Mouse (Mus musculus) brown adipose tissue, adult 24 weeks (tissue): ENCODE data around the gene Derl2. TPM values are rescaled to one million over a fixed set of nuclear protein-coding genes. Genes with fewer than 3 reads are reported as not detected.

Experiments used
- H3K27ac ChIP-seq: fragments of 200-500 bp; replicated peaks from 2 replicates; pipeline ENCODE4 v1.5.1; 2012; ENCODE audit warnings: low read depth, mild to moderate bottlenecking, low read length
- H3K4me1 ChIP-seq: fragments of 200-500 bp; 2 replicates; pipeline ENCODE4 v1.6.1; 2012; ENCODE audit warnings: low read length, mixed read lengths; ENCODE audit not compliant: control insufficient read depth, insufficient read depth, insufficient read length
- H3K4me3 ChIP-seq: fragments of 200-500 bp; 2 replicates; pipeline ENCODE4 v1.5.1; 2012; ENCODE audit warnings: low read depth, mild to moderate bottlenecking, low read length, moderate library complexity; ENCODE audit not compliant: insufficient read depth
- polyA plus RNA-seq: library from polyadenylated mRNA; stranded (reverse); fragments of >200 nt; gene quantifications from 2 replicates; pipeline ENCODE4 v1.2.4, GENCODE M21; 2012; ENCODE audit not compliant: missing spikeins, insufficient read depth, insufficient read length

Gene Derl2
- polyA plus RNA-seq = 45.4 and 48.1 TPM in 2 replicates

DNA sequence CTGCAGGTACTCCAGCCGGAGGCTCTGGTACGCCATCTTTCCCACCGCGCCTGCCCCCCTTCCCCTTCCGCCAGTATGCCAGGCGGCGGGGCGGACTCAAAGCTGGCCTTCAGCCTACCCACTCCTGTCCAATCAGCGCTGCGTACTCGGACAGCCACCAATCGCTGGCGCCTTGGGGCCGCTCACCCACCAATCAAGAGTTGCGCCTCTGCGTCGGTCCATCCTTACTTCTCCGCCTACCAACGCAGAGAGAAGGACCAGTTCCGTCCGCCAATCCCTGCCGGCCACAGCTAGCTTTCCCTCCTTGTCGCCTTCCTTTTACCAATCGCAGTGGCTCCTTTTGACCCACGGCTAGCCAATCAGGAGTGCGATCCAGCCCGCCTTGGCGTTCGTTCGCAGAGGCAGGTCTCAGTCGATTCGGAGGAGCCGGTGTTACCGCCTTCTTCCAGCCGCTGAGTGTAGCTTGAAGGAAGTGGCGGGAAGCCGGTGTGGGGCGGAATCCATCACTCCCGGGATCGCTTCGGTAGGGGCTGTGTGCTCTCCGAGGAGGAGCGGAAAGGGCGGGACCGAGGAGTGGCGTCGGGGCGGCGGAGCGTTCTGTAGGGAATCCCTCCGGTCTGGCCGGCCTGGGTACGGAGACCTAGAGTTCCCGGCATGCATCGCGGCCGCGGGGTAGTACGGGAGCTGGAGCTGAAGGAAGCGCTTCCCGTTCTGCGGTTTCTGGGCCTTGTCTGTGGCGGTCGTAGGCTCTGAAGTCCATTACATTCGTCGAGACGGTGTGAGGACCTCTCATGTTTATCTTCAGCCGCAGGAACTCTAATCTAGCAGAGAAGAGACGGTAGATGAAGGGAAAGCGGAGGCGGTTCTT is at the start of gene Derl2, which contains the start of gene Mis12:
Gene Derl2, minus strand, starts transcription at position 641 of the 868 bp plus-strand sequence.
Gene Mis12, plus strand, starts transcription at position 411 of the 868 bp plus-strand sequence.
- Histone ChIP-seq H3K4me1 (0 out of 2 replicates have a peak, but pooled peaks cover 3% of the 10 kb centered on the region), H3K27ac (peak within 1 kb of the TSS; percentile 81), H3K4me3 (peak within 1 kb of the TSS; percentile 77)

DNA sequence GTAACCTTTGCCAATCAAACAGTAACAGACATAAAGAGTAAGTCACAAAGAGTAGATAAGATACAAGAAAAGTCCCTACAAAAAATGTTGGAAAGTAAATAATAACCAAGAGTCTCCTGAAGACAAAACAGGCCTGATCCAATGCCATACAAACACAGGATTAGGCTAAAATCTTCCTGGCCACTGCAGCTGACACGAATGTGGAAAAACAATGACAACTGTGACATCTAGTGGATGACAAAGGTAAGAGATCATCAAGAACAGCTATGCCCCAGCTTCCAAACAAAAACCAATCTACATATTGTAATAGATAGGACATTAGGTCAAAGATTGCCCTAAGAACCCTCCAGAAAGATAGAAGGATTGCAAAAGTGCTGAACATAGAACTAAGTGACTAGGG is 32.9 kb upstream of the Derl2 start:
- Histone ChIP-seq H3K4me1 (no peaks in the 10 kb centered on the region), H3K27ac (no peak overlapping the region), H3K4me3 (no peak overlapping the region)

DNA sequence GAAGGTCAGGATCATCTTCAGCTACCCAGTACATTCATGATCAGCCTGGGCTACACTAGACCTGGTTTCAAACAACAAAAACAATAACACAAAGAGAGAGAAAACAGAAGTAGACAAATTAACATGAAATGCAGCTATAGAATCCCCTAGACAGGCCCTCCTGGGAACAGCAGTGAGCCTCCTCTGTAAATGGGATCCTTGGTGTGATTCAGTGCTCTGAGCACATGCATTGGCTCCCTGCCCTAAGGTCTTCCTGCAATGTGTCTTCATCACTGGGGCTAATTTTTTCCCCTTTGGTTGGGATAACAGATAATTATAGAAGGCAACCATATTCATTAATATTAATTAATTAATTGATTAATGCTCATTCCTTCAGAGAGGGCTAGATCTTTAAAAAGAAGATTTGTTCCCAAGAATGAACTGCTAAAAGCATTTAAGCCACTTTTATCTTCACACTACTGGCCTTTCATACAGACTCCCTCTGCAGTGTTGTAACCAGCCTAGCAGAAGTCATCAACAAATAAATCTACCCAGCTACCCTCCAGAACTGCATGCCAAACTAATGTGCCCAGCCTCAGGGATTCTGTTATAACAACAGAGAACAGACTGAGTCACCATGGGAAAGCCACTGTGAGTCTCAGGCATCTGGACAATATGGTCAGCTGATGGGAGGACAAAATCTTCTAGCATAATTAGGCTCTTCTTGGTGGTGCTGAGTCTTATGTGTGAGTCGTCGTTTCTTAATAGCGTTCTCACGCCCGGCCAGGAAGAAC is 20.1 kb upstream of the Derl2 start:
- H3K27ac ChIP-seq = no peak overlapping the region
- H3K4me1 ChIP-seq = no peaks in the 10 kb centered on the region
- no peak overlapping the region for H3K4me3 ChIP-seq

DNA sequence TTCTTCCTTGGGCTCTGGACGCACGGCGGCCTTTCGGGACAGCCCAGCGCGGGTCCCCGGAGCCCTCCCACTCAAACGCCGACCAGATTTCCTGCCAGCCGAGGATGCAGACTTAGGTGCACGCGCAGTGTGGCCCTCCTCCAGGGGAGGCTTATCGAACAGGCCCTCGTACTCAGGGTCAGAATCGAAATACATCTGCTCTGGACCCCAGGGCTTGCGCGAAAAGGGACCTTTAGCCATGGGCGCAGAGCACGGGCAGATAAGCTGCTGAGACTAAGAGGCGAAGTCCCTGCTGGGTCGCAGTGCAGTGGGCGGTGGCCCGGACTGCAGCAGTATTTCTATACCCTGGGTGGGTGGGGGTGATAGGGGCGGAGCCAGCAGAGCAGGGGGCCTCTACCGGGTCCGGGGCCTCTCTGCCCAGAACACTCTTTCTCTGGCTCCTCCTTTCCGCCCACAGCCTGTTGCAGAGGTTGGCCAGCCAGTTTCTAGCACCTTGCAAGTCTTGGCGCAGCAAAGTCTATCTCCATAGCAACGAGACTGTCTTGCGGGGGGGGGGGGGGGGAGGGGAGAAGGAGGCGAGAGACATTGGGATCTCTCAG is 13.6 kb upstream of the Derl2 start, which contains the start of gene 6330403K07Rik:
Gene 6330403K07Rik, minus strand, starts transcription at position 351 of the 599 bp plus-strand sequence.
- no peak within 1 kb of the TSS for H3K4me3 ChIP-seq
- no peak within 1 kb of the TSS for H3K27ac ChIP-seq
- no peaks in the 10 kb centered on the region for H3K4me1 ChIP-seq

DNA sequence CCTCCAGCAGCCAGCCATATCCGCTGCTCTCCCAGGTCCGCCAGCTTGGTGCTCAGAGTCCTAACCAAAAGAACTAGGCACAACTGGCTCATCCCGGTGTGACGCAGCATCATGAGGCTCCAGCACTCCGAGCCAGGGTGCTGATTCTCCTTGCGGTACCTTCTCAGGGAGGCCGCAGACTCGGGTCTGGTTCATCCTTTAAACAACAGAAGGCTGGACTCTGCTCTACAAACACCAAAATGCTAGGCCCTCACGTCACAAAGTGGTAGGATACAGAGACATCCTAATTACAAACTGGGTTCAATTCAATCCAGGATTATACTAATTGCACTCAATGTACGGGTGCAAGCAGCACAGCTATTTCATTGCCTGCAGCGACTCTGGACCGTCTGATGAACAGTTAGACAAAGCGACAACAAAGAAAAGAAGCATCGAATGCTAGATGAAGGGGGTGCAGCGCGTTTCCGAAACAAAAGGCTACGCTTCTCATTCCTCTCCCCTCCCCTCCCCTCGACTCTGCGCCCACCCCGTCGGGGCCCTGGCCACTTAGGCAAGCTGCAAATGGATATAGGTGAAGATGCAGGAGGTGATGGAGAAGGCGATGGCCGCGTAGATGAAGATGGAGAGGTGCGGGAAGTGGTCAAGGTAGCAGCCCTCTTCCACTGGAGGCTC is 13.0 kb upstream of the Derl2 start:
- Histone ChIP-seq H3K4me3 (no peak overlapping the region), H3K27ac (no peak overlapping the region), H3K4me1 (no peaks in the 10 kb centered on the region)

DNA sequence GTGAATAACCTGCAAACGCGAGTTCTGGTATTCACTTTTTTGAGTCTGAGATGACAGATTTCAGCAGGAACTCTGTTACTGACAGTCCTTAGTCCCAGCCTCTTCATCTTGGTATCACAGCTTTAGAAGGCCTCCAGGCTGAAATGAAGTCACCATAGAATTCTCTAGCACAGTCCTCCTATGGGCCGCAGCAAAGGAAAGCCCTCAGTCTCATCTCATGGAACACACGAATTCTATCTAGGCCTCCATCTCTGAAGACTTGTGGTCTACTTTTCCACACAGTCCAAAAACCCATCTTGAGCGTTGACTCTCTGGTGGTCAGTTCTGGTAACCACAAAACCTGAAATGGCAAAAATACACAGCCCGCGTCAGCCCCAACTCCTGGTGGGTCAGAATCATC is 12.4 kb upstream of the Derl2 start:
- no peak overlapping the region for H3K4me3 ChIP-seq

DNA sequence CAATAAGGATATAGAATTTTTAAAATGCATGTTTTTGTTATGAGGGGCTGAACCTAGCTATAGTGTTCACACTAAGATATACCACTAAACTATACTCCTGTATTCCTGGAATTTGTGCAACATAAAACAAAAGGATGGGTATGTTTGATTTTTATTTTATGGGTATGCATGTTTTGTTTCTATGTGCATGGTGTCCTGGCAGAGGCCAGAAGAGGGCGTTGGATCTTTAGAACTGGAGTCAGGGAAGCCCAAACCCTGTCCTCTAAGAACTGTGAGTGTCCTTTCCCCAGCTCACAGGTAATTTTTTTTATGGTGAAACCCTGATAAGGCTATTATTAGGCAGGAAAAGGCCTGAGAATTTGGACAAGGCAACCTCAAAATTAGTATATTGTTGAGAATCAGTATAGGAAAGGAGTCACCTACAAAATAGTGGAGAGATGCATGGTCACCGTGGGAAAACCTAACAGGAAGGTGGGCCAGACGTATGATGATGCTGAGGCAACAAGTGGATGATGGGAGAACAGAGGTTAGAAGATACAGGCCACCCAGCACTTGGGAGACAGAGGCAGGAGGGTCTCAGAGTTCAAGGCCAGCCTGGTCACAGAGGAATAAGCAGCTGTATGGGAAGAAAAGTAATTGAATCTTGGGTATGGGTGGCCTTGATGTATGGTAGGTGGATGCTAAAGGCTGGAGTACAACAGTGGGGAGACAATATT is 9.9 kb upstream of the Derl2 start:
- no peak overlapping the region for H3K27ac ChIP-seq
- H3K4me1 ChIP-seq = no peaks in the 10 kb centered on the region
- no peak overlapping the region for H3K4me3 ChIP-seq

More for the DNA sequence above, 12.4 kb upstream of the Derl2 start:
- no peak overlapping the region for H3K27ac ChIP-seq
- no peaks in the 10 kb centered on the region for H3K4me1 ChIP-seq

DNA sequence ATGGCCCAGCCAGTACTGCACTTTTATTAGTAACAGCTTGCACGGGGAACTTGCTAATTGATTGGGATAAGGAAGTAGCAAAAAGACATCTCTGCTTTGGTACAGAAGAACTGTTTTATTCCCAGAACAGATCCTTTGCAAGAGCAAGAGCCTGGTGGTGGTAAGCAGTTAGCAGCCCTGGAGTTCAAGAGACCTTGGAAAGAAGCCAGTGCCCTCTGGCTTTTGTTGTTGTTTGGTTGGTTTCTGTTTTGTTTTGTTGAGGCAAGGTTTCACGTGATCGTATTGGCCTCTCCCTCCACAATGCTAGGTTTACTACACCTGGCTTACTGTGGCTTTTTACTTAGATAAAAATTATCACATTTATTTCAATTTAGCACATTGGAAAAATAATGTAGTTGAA is 8.6 kb upstream of the Derl2 start:
- H3K27ac ChIP-seq = no peak overlapping the region
- H3K4me3 ChIP-seq = no peak overlapping the region
- no peaks in the 10 kb centered on the region for H3K4me1 ChIP-seq

DNA sequence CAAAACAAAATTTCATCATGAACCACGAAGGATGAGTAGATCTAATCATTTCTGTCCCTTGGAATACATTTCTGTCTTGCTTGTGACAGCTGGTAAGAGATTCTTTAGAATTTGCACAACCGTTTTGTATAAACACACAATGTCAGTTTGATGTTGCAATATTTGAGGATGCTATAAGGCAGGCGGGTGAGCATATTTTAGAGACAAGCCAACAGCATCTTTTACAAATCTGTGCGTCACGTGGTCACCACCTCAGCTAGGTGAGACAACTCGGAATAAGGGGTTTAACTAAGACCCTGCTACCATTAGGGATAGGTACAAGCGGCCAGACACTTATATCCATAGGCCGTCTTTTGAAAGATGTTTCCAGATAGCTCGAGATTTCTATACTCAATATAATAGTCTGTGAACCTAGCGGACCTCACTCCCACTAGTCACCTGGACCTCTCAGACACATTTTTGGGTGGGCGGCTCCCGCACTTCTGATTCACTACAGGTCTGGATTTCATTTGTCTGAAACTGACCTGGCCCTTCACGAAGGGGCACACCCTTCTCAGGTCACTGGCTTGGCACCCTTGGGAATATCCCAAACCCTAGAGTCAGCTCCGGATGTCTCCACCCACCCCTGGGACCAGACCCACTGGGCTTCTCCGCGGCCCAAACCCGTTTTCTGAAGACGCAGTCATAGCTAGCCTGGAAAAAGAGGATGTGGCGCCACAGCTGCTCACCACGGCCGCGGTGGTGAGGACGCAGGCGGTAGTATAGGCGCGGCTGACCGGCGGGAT is 1.0 kb downstream of the Derl2 start:
- peak overlapping the region; percentile 77 for H3K4me3 ChIP-seq
- H3K27ac ChIP-seq = peak overlapping the region; percentile 81

DNA sequence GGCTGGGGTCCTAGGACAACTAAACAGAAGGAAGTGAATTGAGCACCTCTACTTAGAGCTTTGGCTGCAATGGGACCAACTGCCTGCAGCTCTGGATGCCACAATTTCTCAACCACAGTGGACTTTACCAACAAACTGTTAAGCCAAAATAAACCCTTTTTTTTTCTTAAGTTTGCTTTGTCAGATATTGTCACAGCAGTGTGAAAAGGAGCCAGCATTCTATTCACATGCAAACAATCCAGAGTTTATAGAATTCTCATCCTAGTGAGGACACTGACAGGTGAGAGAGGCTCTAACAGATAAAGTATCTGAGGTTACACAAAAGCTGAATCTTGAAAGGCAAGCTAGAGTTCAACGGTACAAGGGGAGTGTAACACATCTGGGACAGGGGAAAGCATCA is 2.6 kb downstream of the Derl2 start:
- Histone ChIP-seq H3K4me1 (0 out of 2 replicates have a peak, but pooled peaks cover 3% of the 10 kb centered on the region), H3K27ac (no peak overlapping the region), H3K4me3 (no peak overlapping the region)

More for the DNA sequence above, 1.0 kb downstream of the Derl2 start:
- 0 out of 2 replicates have a peak, but pooled peaks cover 3% of the 10 kb centered on the region for H3K4me1 ChIP-seq

DNA sequence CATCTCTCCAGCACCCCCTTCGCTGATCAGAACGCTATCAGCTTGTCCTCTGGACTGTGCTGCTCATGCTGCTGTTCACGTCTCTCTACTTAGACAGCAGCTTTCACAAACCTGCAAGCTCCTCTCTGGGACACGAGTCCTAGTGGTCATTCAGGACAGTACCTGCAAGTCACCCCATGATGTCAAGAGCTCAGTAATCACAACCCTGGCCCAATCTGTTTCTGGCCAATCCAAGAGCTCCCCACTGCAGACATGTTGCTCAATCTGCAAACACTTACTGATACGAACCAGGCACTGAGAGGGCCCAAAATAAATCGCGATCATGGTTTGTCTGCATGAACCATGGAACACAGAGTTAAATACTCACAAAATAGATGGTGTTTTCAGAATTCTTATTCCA is 6.9 kb downstream of the Derl2 start:
- Histone ChIP-seq H3K4me1 (0 out of 2 replicates have a peak, but pooled peaks cover 3% of the 10 kb centered on the region), H3K4me3 (no peak overlapping the region), H3K27ac (no peak overlapping the region)

DNA sequence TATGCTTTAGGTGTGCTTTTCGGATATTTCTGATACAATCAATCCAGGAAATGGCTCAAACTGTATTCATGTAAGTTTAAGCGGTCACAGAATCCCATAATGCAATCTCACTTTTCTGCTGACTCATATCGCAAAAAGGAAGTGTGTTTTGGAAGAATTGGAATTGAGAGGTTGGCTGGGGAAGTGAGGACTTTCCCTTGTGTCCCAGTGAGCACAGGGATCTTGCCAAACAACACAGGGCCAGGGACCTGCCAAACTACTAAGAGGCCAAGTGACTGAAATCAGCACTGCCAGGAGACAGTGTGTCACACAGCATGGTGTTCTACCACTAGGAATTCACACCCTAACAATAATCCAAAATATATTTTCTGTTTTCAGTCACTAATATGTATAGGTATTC is 11.3 kb downstream of the Derl2 start:
- H3K27ac ChIP-seq = no peak overlapping the region
- no peak overlapping the region for H3K4me3 ChIP-seq
- 0 out of 2 replicates have a peak, but pooled peaks cover 4% of the 10 kb centered on the region for H3K4me1 ChIP-seq

DNA sequence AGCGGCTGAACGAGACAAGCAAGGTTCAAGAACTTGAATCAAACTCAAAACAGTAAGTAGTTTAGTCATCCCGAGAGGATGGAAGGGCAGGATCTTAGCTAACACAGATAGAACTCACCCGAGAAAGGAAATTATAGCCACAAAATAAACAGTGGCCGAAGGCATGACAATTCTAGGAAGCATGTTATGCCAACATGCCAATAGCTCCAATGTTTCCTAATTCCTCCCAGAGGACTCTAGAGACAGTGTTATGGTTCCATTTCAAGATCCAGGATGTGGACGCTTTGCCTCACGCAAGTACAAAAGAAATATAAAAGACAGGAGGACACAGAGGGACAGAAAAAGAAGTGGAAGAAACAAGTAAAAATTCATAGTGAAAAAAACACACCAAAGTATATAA is 11.8 kb downstream of the Derl2 start:
- Histone ChIP-seq H3K27ac (peak overlapping the region; percentile 61), H3K4me3 (no peak overlapping the region), H3K4me1 (peaks cover 8% of the 10 kb centered on the region; the same call in 1 of the 2 replicates)
